Mouse (Mus musculus) C2C12 (cell line): Measurements from ENCODE around the gene Pde11a.

Experiments
- CEBPB ChIP-seq: IDR thresholded peaks from one replicate; pipeline ENCODE4 v1.6.1; 2011; ENCODE audit warnings: low read depth, mild to moderate bottlenecking, control low read depth, moderate library complexity
- CTCF ChIP-seq: IDR thresholded peaks from one replicate; pipeline ENCODE4 v1.5.1; 2011; ENCODE audit not compliant: control insufficient read depth, insufficient read depth, insufficient read length
- FOSL1 ChIP-seq: IDR thresholded peaks from one replicate; pipeline ENCODE4 v1.8.0; 2011; ENCODE audit warnings: mild to moderate bottlenecking, low read length; ENCODE audit not compliant: poor library complexity, insufficient read depth, severe bottlenecking
- MAX ChIP-seq: IDR thresholded peaks from one replicate; pipeline ENCODE4 v1.6.1; 2011; ENCODE audit warnings: mild to moderate bottlenecking, control low read depth
- MYOG ChIP-seq: IDR thresholded peaks from one replicate; pipeline ENCODE4 v1.6.1; 2011; ENCODE audit not compliant: control insufficient read depth, insufficient read length; ENCODE audit errors: extremely low read depth
- USF1 ChIP-seq: IDR thresholded peaks from one replicate; pipeline ENCODE4 v1.6.1; 2011; ENCODE audit warnings: low read depth, mild to moderate bottlenecking, control low read depth, moderate library complexity

- TF ChIP-seq MYOG (no peak), CTCF (no peak), MAX (no peak), CEBPB (no peak), USF1 (no peak), FOSL1 (no peak)
Observed at GRCm38 (mm10) chr2:75959850-75960365, 378.7 kb downstream of the Pde11a start.
